Mouse (Mus musculus) right cerebral cortex, postnatal 4 days (tissue): ENCODE measurements around the gene Atxn3.
"Not testable (repeated sequence)": the region's sequence is repeated elsewhere in the genome, so short reads cannot be mapped to it uniquely, and the experiment has no call there.

ENCODE experiments used
- DNase-seq: peaks from one replicate; pipeline ENCODE4 v3.0.0-alpha.2; 2022

Atxn3 gene

GRCm38 (mm10) chr12:101957079-101957941 lies 736 bp downstream of the Atxn3 start:
- no peak for DNase-seq

GRCm38 (mm10) chr12:101955821-101956220 lies 2.2 kb downstream of the Atxn3 start:
- DNase-seq, result not testable (repeated sequence)

- no peak for DNase-seq
Observed at GRCm38 (mm10) chr12:101948801-101949200, 9.2 kb downstream of the Atxn3 start.

DNA sequence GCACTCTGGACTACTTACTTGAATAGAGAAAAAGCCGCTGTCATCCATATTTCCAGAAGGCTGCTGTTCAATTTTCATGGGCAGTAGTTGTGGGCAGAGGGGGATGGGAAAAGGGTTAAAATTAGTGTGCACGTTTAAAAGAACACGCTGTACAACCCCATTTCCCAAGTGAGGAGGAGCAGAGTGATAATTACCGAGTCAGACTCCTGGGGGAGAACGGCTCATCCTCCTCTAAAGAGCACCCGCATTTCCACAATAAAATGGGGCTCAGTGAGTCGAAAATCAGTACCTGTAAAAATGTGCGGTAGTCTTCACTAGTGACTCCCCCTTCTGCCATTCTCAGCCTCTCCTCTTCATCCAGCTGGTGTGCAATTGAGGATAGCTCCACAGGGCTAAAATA lies 10.1 kb downstream of the Atxn3 start:
- no peak for DNase-seq

GRCm38 (mm10) chr12:101937572-101937971 lies 20.5 kb downstream of the Atxn3 start:
- DNase-seq, result no peak

GRCm38 (mm10) chr12:101935223-101935622 lies 22.8 kb downstream of the Atxn3 start:
- no peak for DNase-seq

GRCm38 (mm10) chr12:101928423-101928822 lies 29.6 kb downstream of the Atxn3 start:
- DNase-seq, result no peak

DNA sequence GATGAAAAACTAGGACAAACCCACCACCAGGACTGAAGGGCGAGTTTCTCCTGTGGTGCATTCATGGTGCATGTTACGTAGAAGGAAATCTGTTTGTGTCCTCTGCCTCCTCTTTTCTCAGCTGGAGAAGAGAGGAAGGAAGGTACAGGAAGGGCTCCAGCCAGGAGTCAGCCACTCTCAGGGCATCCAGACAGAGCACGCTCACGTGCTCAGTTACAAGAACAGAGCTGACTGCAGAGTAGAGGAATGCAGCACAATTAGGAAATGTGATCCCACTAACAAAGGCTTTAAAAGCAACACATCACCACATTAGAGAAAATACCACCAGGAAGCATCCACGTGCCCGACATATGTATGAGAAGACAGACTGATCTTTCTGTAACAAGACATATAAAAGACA lies 35.7 kb downstream of the Atxn3 start:
- no peak for DNase-seq

- no peak for DNase-seq
Observed at GRCm38 (mm10) chr12:101919847-101920246, 38.2 kb downstream of the Atxn3 start.

GRCm38 (mm10) chr12:101917165-101917564 lies 40.9 kb downstream of the Atxn3 start:
- no peak for DNase-seq

DNA sequence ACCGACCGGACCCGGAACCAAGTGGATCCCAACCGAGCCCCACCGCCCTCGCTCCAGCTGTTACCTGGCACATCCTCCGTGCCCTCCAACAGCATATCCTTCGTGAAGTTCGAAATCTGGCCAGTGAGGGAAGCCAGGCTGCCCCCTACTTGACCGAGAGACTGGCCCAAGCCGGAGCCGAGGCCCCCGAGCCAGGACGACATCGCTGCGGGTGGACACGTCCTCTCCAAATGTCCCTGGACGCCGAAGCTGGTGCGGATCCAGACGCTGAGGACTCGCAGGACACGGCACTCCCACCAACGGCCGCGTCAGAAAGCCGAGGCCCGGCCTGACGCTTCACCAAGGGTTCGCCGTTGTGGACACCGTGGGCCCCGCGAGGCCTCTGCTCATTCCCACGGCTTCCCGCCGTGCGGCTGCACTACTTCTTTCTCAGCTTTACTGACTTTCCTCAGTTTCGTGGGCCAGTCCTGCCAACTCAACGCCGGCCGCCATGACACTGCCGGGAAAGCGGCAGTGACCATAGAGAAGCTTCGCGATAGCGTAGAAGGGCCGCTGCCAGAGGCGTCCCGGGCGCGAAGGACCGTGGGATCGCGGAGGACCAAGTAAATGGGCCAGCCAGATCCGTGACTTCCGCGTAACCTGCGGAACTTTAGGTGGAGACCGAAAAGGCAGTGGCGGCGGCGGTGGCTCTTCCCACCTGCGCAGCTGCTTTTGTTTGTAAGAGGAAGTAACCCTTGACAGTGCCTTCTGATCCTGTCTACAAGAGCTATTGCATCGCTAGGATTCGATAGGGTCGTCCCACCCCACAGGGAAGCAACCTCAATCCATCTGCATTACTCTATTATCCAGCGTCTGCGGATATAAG lies 45.2 kb downstream of the Atxn3 start, which contains the start of gene Trip11:
Gene Trip11 (minus strand): TSS at position 642 of the 865 bp plus-strand sequence.
- peak; percentile 87 for DNase-seq

DNA sequence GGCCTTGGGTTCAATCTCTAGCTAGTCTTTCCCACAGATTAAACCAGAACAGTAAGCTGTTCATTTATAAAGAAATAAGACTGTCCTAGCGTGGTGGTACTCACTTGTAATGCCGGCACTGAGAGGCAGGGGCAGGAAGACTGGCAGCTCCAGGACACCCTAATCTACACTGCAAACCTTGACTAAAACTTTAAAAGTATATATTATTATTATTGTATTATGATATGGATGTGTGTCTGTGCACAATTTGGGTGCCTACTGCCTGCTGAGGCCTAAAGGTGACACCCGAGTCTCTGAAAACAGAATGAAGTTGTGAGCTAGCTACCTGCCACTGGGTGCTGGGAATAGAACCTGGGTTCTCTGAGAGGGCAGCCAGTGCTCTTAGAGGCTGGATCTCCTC lies 46.7 kb downstream of the Atxn3 start:
- DNase-seq, result no peak

DNA sequence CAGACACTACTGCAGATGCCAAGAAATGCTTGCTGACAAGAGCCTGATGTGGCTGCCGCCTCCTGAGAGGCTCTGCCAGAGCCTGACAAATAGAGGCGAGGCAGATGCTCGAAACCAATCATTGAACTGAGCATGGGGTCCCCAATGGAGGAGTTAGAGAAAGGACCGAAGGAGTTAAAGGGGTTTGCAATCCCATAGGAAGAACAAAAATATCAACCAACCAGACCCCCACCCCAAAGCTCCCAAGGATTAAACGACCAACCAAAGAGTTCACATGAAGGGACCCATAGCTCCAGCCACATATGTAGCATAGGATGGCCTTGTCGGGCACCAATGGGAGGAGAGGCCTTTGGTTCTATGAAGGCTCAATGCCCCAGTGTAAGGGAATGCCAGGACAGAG lies 47.7 kb downstream of the Atxn3 start:
- DNase-seq, result no peak

GRCm38 (mm10) chr12:101905817-101906216 lies 52.2 kb downstream of the Atxn3 start:
- DNase-seq, result no peak

DNA sequence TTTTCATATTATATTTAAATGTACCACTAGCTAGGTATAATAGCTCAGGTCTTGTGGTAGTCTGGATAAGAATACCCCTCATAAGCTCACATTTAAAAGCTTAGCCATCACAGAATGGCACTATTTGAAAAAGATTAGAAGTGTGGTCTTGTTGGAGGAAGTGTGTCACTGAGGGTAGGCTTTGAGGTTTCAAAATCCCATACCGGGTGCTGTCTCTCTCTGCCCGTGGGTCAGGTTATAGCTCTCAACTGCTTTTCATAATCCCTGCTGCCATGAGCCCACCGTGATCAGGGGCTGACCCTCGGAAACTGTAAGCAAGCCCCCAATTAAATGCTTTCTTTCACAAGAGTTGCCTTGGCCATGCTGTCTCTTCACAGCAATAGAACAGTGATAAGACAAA lies 53.1 kb downstream of the Atxn3 start:
- no peak for DNase-seq

- no peak for DNase-seq
Observed at GRCm38 (mm10) chr12:101904170-101904569, 53.9 kb downstream of the Atxn3 start.

DNA sequence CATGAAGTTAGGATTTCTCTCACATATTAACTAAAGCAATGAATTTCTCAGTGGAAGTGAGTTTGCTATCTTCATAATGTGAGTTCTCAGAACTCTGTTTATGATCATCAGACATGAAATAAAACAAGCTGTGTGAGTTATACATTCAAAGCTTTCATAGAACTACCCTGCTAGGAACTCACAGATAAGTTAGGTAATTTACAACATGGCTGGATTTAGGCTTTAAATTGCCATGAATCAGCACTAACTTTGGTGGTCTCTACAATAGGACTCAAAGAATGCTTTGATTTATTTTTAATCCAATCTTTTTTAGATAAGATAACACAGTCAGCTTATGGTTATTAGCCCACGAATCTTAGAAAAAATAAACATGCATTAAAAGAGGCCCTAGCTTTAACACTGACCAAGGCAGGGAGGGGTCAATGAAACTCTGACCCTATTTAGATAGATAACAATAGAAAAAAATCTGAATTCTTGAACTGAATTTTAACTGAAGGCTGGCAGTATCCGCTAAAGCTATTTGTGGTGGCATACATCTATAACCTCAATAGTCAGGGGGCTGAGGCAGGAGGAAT lies 58.3 kb downstream of the Atxn3 start:
- no peak for DNase-seq

GRCm38 (mm10) chr12:101898966-101899365 lies 59.1 kb downstream of the Atxn3 start:
- DNase-seq, result no peak

- DNase-seq, result no peak
Observed at GRCm38 (mm10) chr12:101897113-101897512, 60.9 kb downstream of the Atxn3 start.

GRCm38 (mm10) chr12:101893296-101893695 lies 64.8 kb downstream of the Atxn3 start:
- no peak for DNase-seq

GRCm38 (mm10) chr12:101892832-101893231 lies 65.2 kb downstream of the Atxn3 start:
- DNase-seq, result no peak

GRCm38 (mm10) chr12:101891066-101891465 lies 67.0 kb downstream of the Atxn3 start:
- DNase-seq, result no peak

DNA sequence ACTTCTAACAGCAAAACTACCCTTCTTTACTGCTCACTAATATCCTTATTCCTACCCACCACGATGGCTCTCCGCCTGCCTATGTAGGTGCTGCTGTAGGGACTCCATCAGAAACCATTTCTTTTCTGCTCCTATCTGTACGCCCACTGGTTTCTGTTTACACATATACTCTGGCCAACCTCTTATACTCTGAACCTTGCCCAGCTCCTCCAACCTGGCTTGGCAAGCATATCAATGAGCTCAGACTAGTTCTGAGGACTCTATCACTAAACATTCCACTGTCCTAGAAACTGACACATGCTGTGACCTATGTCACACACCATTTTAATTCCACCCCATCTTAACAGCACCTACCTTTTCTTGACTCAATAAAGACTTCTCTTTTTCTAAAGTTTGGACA lies 68.7 kb downstream of the Atxn3 start:
- no peak for DNase-seq
